Mouse (Mus musculus) cerebellum, adult 2 months (tissue): ENCODE measurements around the gene Acad10. TPM values are rescaled to one million over a fixed set of nuclear protein-coding genes. Genes with fewer than 3 reads are reported as not detected.

Experiments used
- DNase-seq, 2 experiments: peaks; one replicate each; pipeline ENCODE4 v3.0.0; 2021
- H3K27ac ChIP-seq: fragments of 200-500 bp; 2 replicates; pipeline ENCODE4 v1.5.1; 2012; ENCODE audit warnings: low read length, control low read depth, inconsistent platforms; ENCODE audit not compliant: insufficient read depth
- H3K27me3 ChIP-seq: fragments of 200-500 bp; 2 replicates; pipeline ENCODE4 v1.6.1; 2012; ENCODE audit warnings: inconsistent platforms, mild to moderate bottlenecking, low read length, moderate library complexity; ENCODE audit not compliant: control insufficient read depth, insufficient read depth
- H3K4me1 ChIP-seq: fragments of 200-500 bp; 2 replicates; pipeline ENCODE4 v1.6.1; 2011; ENCODE audit warnings: low read length; ENCODE audit not compliant: control insufficient read depth, insufficient read depth
- H3K4me3 ChIP-seq: fragments of 200-500 bp; replicated peaks from 2 replicates; pipeline ENCODE3; 2011; ENCODE audit warnings: mild to moderate bottlenecking, low read depth, low read length, control low read depth; ENCODE audit not compliant: insufficient read depth
- CTCF ChIP-seq: fragments of 200-500 bp; IDR thresholded peaks from 2 replicates; pipeline ENCODE4 v1.5.1; 2011; ENCODE audit warnings: low read depth, mild to moderate bottlenecking, control low read depth, low read length, moderate library complexity, borderline replicate concordance; ENCODE audit not compliant: insufficient read depth
- POLR2A ChIP-seq: fragments of 200-500 bp; IDR thresholded peaks from 2 replicates; pipeline ENCODE4 v1.6.1; 2011; ENCODE audit warnings: low read length, control low read depth, borderline replicate concordance; ENCODE audit not compliant: insufficient read depth
- WGBS: fragments of 180-500 bp; shearing (Covaris S2); methylation state at CpG from one replicate; pipeline ENCODE4 v1.1.7; 2018; 5-methylcytosine and 5-hydroxymethylcytosine counted together
- polyA plus RNA-seq: library from polyadenylated mRNA; depleted of rRNA; stranded (reverse); fragments of >200 nt; gene quantifications from 2 replicates; pipeline ENCODE4 v1.2.3, GENCODE M21; 2012; rRNA removed

Acad10 gene
- polyA plus RNA-seq, 1 experiment, result 3.6 TPM

- WGBS, result 56% methylated on average over 12 of the region's 12 CpGs
Observed at GRCm38 (mm10) chr5:121583765-121584501, 76.4 kb downstream of the Acad10 start.

GRCm38 (mm10) chr5:121581945-121582344, 78.4 kb downstream of the Acad10 start:
- Histone ChIP-seq H3K4me1 (0 out of 2 replicates have a peak, but pooled peaks cover 3% of the 10 kb centered on the region), H3K27ac (no peak overlapping the region), H3K4me3 (no peak overlapping the region), H3K27me3 (no peaks in the 10 kb centered on the region)
- WGBS, result 84% methylated on average over 8 of the region's 8 CpGs
- DNase-seq, result no peak
- TF ChIP-seq POLR2A, result no peak
- no peak for TF ChIP-seq CTCF

More at GRCm38 (mm10) chr5:121583765-121584501, 76.4 kb downstream of the Acad10 start:
- 0 out of 2 replicates have a peak, but pooled peaks cover 3% of the 10 kb centered on the region for H3K4me1 ChIP-seq
- H3K4me3 ChIP-seq, result no peak overlapping the region
- peak overlapping the region; percentile 40; the same call in 1 of the 2 replicates for H3K27ac ChIP-seq
- no peaks in the 10 kb centered on the region for H3K27me3 ChIP-seq
- TF ChIP-seq POLR2A (no peak), CTCF (peak; percentile 60)
- DNase-seq, result peak; percentile 61 to 67

GRCm38 (mm10) chr5:121576927-121577488, 83.3 kb downstream of the Acad10 start:
- DNase-seq, result no peak
- H3K27me3 ChIP-seq, result no peaks in the 10 kb centered on the region
- no peak overlapping the region for H3K4me3 ChIP-seq
- TF ChIP-seq POLR2A (no peak), CTCF (no peak)
- 32% methylated on average over 11 of the region's 11 CpGs for WGBS
- H3K27ac ChIP-seq, result no peak overlapping the region
- no peaks in the 10 kb centered on the region for H3K4me1 ChIP-seq

- Histone ChIP-seq H3K4me3 (no peak overlapping the region), H3K27ac (no peak overlapping the region), H3K4me1 (no peaks in the 10 kb centered on the region), H3K27me3 (no peaks in the 10 kb centered on the region)
- TF ChIP-seq CTCF (no peak), POLR2A (no peak)
- WGBS, result 96% methylated on average over 11 of the region's 11 CpGs
- DNase-seq, result no peak
Observed at GRCm38 (mm10) chr5:121575867-121576266, 84.4 kb downstream of the Acad10 start.

- no peak overlapping the region for H3K4me3 ChIP-seq
- WGBS, result 86% methylated on average over 13 of the region's 13 CpGs
- no peaks in the 10 kb centered on the region for H3K27me3 ChIP-seq
- no peak overlapping the region for H3K27ac ChIP-seq
- no peaks in the 10 kb centered on the region for H3K4me1 ChIP-seq
- no peak for DNase-seq
- TF ChIP-seq CTCF (no peak), POLR2A (no peak)
Observed at GRCm38 (mm10) chr5:121574145-121574544, 86.2 kb downstream of the Acad10 start.

Other genes with a start within 250 kb of the Acad10 start
- 2.8 and 3.7 TPM in 2 replicates for gene Tmem116, start 208.6 kb downstream of the Acad10 start, polyA plus RNA-seq
- 145 TPM in 2 replicates for gene Erp29, start 208.0 kb downstream of the Acad10 start, polyA plus RNA-seq
- gene Adam1b, start 157.1 kb downstream of the Acad10 start, polyA plus RNA-seq, result not detected in 2 replicates
- 30.6 and 31.5 TPM in 2 replicates for gene Adam1a, start 115.0 kb downstream of the Acad10 start, polyA plus RNA-seq
- 0.21 TPM in 2 replicates for gene Gm42878, start 115.0 kb downstream of the Acad10 start, polyA plus RNA-seq
- gene Mapkapk5, start 114.6 kb downstream of the Acad10 start, polyA plus RNA-seq, result 88.2 and 94.9 TPM in 2 replicates
- gene Aldh2, start 66.7 kb downstream of the Acad10 start, polyA plus RNA-seq, result 174 and 192 TPM in 2 replicates
- gene Acad12, start 41.6 kb downstream of the Acad10 start, polyA plus RNA-seq, result 3.8 and 5.3 TPM in 2 replicates
- 51.2 and 54.4 TPM in 2 replicates for gene Brap, start within 50 bp of the Acad10 start, polyA plus RNA-seq
- 149 and 165 TPM in 2 replicates for gene Atxn2, start 50.8 kb upstream of the Acad10 start, polyA plus RNA-seq
- 30.8 and 31.7 TPM in 2 replicates for gene Sh2b3, start 177.1 kb upstream of the Acad10 start, polyA plus RNA-seq
- 17.6 and 19.0 TPM in 2 replicates for gene Pheta1, start 188.5 kb upstream of the Acad10 start, polyA plus RNA-seq